Mouse (Mus musculus) spleen, postnatal 4 days (tissue): ENCODE data around the gene Hmx3.

Source experiments
- DNase-seq, 2 experiments: peaks; one replicate each; pipeline ENCODE4 v3.0.0; 2022; ENCODE audit warnings: low spot score in 2 of 2

The Hmx3 gene

DNA sequence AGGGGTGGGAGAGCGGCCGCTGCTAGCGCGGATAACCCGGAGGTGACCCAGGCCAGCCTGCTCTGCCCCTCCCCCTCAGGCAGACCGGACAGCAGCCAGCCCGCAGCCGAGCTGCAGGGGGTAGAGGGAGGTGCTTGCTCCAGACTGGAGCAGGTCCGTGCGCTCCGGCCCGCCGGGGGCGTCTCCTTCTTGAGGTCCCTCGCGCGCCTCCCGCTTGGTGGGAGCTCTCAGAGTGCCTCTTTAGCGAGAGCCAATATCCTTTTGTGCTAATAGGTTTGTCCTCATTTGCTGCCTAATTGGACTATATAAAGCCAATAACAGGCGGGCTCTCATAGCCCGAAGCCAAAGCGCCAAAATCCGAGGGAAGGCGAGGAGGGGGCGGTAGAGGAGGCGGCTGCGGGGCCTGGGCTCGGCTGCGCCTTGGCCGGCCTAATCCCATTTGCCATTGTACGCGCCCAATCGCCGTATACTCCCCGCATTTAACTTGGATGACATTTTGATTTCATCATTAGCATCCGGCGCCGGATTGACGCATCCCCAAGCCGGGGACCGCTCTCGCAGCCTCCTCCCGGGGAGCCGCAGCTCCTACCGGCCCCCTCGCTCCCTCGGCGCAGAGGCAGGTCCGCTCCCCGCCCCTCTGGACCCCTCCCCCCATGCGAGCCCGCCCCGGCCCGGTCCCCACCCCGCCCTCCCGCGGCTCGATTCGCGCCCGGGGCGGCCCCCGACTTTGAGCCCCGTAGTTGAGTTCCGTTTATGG is at the start of gene Hmx3:
Gene Hmx3 (plus strand): TSS at position 753 of the 757 bp plus-strand sequence.
- DNase-seq: no peak

DNA sequence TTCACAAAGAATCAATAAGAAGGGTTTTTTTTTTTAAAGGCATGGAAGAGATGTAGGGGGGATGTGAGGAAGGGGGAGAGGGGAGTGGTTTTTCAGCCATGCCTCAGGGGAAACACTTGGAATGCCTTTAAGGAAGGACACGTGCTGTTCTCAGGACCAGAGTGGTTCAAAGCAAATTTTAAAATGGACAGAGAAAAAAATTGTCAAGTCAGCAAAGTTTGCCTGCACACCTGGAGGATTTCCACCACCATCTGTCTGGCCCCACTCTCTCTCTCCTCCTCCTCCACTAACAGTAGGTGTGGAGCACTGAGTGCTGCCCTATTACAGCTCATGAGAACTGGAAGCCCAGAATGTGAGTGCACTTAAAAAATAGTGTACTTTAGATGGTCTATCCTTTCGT is 38.9 kb upstream of the Hmx3 start:
- DNase-seq: no peak

DNA sequence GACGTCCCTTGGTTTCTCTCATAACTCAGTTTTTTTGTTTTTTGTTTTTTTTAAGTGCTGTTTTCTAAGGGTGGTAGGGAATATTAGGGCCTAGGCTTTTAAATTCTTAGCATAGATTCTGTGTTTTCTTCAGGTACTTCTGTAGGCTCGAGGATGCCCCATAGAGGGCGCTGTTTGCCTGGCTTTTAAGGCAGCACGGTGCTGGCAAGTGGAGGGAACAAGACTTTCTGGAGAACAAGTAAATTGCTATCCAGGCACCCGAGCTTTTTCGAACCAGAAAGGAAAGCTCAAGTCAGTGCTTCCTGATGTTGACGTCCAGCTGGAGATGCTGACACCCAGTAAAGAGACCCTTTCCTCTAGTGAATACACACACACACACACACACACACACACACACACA is 2.7 kb upstream of the Hmx3 start:
- peak; percentile 71 to 88 for DNase-seq

DNA sequence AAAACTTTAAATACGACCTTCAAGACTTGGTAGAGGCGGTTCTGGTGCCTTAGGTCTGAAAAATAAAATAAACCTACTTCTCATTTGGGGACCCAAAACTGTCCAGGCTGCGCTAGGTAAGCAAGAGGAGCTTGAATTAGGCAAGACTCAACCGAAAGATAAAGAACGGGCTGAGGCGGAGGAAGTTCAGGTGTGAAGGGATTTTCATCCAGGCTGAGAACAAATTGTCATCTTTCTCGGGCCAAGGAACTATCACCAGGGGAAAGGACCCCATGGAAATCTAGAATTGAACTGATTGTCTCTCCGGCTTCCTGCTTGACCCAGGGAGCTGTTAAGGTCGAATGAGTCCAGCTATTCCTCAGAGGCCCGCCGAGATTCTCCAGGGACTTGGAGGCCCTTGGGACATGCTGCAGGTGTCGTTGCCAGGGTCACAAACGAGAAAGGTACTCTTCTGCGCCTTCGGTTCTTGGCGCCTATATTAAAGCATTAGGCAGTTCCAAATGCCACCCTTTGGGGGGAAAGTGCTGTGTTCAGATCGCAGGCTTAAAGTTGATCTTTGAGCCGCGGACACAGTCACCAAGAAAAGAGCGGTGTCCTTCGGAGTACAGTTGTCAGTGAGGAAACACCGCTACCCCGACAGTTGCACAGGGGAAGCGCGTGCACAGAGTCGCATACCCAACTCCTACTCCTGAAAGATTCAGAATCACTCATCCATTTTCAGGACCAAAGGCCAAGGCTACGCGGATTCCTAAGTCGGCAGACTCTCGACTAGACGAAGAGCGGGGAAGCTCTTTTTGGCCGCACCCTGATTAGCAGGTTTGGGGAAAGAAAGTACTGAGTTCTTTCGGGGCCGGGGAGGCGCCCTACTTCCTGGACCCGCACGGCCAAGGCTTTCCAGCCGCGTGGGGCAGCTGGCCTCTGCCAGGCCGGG is 1.2 kb upstream of the Hmx3 start:
- peak in 1 of 2 experiments; percentile 46 for DNase-seq

DNA sequence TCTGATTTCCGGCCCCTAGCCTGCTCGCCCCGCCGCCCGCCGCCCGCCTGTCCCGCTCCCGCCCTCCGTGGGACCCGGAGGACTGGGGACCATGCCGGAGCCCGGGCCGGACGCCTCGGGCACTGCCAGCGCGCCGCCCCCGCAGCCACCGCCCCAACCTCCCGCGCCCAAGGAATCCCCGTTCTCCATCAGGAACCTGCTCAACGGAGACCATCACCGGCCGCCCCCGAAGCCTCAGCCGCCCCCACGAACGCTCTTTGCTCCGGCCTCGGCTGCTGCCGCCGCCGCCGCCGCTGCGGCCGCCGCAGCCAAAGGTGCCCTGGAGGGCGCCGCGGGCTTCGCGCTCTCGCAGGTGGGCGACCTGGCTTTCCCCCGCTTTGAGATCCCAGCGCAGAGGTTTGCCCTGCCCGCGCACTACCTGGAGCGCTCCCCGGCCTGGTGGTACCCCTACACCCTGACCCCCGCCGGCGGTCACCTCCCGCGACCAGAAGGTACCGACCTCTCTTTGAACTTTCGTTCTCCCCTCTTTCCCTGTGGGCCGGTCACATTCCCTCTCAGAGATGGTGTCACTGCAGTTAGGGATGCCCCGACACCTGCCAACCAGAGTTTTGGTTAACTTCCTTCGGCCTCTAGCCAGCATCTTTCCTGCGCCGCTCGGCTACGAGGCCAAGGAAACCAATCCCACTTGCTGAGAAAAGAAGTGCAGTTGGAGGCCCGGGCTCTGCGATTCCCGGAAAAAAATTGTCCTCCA is 380 bp downstream of the Hmx3 start:
- no peak for DNase-seq

DNA sequence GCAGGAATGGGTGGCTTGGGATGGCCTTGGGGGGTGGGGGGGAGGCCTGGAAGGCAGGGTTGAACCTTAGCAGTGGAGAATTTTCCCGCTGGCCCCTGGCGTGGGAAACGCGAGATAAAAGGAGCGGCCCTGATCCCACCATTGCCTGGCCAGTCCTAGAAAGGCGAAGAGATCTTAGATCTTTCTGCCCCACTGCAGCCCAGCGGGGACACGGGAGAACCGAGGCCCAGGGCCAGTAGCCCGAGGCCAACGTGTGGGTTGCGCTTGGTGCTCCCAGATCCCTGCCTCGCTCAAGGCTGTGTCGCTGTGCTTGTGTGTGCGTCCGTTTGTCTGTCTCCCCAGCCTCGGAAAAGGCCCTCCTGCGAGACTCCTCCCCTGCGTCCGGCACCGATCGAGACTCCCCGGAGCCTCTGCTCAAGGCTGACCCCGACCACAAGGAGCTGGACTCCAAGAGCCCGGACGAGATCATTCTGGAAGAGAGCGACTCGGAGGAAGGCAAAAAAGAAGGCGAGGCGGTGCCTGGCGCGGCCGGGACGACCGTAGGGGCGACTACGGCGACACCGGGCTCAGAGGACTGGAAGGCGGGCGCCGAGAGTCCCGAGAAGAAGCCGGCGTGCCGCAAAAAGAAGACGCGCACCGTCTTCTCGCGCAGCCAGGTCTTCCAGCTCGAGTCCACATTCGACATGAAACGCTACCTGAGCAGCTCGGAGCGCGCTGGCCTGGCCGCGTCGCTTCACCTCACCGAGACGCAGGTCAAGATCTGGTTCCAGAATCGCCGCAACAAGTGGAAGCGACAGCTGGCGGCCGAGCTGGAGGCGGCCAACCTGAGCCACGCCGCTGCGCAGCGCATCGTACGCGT is 1.2 kb downstream of the Hmx3 start:
- no peak for DNase-seq

DNA sequence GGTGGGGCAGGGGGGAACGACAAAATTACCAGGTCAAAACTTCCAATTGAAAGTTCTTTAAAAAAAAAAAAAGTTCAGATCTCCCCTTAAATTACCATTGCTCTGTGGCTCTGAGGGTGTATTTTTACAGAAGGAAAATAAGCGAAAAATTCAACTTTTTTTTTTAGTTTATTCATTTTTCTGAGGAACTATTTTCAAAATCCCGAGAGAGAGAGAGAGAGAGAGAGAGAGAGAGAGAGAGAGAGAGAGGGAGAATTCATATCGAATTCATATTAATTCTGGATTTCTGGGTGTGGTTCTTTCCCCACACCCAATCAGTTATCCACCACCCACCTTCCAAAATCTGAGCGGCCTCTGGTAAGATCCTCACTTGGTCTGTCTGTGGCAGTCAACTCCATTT is 2.2 kb downstream of the Hmx3 start:
- no peak for DNase-seq

DNA sequence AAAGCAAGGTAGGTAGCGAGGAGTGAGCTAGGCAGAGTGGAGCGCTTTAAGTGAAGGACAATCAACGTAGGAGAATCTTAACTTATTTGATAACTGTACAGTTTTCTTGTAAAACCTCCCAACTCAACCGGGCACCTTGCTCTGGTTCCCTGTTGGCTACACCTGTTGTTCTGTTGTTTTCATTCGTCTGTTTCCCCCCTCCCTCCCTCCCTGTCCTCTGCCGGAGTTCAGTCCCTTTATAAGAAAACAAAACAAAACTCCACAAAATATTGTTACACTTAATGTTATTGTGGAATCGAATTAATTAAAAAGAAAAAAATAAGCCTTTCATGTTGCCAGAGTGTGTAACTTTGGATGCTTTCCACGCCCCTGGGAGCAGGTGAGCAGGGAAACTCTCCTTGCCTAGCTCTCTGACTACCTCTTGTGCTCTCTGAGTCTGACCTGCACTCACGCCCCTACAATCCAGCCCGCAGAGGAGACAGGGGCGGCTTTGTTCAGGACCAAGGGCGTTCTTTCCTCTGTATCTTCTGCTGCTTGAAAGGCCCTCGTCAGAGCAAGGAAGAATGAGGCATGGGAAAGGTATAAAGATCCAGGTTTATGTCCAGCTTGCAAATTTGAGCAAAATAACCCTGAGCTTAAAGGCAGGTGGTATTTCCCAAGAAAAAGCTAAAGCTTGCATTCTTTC is 3.2 kb downstream of the Hmx3 start:
- no peak for DNase-seq

DNA sequence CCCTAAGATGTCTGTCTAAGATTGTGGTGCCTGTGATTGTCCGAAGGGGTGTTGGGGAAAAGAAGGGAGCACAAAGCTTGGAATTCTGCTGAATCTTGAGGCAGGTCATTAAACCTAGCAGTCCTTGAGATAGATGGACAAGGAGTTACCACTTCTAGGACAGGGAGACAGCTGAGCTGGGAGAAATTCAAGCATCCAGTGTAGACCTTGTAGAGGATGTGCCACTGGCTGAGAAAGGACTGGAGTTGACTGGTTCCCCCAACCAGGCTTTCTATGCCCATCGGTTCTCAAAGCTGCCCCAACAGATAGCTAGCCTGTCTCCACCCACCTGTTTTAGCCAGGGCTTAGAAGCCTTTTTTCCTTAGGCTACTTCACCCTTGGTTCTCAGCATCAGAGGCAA is 3.8 kb downstream of the Hmx3 start:
- DNase-seq: no peak

DNA sequence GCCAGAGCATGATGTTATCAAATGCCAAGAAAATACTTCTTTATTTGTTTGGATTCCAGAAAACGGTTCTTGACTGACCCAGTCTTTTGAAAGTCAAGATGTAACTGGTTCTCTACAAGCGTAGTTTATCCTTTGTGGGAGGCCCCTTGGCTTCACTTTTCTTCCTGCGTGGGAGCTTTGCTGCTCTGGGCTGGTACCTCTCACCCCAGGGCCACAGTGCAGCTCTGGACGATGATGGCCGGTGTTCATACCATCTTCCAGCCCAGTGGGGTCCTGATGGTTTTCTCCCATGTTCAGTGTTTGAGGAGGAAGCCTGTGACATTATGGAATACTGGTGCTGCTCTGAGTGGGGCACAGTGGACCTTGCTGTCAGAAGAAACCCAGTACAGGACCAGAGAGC is 4.8 kb downstream of the Hmx3 start:
- no peak for DNase-seq

DNA sequence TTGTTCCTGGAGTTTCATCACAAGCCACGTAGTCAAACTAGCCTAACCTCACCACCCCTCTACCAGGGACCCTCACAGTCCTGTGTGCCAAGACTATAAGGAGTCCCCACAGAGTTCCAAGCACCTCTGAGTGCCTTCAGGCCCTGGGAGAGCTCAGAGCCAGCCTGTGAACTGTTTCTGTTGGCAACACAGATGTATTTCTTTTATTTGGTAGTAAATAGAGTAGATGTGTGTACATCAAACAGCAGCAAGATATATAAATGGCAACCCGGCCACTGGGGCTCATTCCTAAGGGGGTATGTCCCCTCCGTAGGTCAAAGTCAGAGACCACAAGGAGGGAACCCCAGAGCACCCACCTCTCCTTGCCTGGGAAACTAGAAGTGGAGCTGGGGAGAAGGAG is 5.8 kb downstream of the Hmx3 start, which contains the start of gene Hmx2:
Gene Hmx2 (plus strand): TSS at position 301 of the 400 bp plus-strand sequence.
- DNase-seq: no peak

DNA sequence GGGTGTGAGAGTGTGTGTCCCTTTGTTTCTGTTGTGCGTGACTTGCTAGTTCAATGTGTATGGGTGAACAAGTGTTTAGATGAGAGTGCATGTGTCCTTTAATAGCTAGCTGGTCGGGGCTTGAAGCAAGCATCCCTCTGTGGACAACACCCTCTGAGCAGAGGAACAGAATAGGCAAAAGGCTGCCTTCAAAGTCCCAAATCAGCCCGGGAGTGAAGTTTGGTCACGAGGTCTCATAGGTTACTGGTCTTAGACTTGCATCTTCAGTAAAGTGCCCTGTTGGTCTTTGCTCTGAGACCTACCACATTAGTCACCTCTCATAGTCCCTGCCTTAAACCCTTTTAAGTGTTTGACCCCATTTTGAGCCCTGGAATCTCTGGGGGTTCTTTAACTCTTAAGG is 8.8 kb downstream of the Hmx3 start:
- peak in 1 of 2 experiments; percentile 40 for DNase-seq

DNA sequence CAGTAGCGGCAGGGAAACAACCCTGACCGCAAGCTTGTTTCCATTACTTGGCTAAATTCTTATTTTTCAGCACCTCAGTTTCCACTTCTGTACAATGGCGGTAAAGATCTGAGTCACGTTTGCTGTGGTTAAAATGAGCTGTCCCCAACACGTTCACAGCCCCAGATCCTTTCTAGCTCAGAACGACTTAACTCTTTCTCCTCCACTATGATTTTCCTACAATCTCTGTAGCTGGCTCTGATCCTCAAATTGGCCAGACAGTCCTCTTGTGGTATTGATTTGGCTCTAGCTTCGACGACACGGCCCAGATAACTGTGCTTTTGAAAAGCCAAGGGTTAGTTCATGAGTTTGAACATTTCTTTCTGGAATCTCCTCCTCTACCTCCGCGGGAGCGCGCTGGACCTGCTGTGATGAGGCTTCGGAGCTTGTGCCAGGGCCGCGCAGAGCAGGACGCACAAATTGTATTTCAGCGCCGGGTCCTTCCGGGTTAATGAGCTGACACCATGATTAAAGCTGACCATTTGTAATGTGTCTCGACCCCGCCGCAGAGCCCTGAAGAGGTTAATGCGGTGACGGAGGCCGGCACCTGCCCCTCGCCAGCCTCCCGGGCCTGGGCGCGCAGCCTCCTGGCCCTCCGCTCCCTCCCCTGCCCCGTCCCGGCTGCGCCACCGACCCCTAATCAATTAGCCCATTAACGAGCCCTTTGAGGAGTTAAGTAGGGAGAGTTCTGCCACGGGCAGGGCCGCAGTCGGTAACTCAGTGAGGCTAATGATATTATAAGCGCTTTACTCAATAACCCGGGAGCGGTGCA is 9.5 kb downstream of the Hmx3 start:
- peak in 1 of 2 experiments; percentile 55 for DNase-seq

DNA sequence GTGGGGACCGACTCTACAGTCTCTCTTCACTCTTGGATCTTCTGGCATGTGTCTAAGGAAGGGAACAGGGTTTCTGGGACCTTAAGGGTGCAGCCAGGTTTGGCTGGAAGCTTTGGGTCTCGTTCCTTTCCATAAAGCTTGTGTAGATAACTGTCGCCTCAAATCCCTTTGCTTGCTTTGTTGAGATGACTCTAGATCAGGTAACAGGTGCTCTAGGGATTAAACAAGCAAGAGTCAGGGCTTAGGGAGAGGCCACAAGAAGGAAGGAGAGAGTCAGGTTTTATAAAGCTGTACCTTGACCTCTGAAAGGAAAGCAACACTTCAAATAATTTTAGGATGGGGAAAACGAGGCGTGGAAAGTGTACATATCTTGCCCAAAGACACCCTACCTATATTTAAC is 10.1 kb downstream of the Hmx3 start:
- no peak for DNase-seq

DNA sequence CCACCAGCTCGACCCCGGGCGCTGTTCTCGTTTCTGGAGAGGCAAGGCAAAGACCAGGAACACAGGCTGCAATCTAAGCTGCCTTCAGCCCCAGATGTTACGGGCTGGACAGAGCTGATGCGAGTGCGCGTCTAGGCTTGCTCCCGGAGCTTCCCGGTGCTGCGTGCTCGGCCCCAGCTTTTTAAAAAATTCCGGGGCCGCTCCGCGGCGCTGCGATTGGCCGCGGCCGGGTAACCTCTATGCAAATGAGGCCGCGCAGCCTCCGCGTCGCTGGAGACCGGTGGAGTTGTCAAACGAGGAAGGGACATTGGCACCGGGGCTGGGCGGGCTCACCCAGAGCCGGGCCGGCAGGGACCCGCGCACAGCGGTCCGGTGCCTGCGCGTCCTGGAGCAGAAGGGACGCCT is 11.1 kb downstream of the Hmx3 start:
- peak; percentile 31 to 70 for DNase-seq

DNA sequence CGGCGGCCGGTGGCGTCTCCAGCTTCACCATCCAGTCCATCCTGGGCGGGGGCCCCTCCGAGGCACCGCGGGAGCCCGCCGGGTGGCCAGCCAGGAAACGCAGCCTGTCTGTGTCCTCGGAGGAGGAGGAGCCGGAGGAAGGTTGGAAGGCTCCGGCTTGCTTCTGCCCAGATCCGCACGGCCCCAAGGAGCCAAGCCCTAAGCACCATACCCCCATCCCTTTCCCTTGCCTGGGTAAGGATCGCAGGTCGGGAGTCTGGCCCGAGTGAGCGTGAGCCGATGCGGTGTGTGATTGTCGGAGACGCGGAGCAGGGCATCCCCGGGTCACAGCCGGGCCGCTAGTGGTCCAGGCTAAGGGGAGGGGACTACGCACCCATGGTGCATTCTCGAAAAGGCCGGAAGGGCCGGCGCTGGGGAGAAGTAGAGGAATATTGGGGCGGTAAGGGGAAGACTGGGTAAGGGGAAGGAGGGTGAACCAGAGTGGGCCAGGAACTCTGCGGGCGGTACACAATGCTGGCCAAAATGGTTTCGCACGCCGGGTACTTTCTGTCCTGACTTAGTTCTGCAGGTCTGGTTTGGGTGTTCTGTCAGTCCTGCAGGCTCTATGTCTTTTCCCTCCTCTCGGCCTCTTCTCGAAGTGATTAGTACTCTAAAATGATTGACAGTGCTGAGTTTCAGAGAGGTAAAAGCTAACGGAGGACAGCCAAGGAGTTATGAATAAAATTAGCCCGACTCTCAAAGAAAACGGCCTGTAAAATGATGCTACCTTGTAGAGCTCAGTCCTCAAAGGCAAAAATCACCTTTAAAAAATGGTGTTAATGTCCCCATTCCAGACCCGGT is 11.9 kb downstream of the Hmx3 start:
- DNase-seq: peak in 1 of 2 experiments; percentile 69

DNA sequence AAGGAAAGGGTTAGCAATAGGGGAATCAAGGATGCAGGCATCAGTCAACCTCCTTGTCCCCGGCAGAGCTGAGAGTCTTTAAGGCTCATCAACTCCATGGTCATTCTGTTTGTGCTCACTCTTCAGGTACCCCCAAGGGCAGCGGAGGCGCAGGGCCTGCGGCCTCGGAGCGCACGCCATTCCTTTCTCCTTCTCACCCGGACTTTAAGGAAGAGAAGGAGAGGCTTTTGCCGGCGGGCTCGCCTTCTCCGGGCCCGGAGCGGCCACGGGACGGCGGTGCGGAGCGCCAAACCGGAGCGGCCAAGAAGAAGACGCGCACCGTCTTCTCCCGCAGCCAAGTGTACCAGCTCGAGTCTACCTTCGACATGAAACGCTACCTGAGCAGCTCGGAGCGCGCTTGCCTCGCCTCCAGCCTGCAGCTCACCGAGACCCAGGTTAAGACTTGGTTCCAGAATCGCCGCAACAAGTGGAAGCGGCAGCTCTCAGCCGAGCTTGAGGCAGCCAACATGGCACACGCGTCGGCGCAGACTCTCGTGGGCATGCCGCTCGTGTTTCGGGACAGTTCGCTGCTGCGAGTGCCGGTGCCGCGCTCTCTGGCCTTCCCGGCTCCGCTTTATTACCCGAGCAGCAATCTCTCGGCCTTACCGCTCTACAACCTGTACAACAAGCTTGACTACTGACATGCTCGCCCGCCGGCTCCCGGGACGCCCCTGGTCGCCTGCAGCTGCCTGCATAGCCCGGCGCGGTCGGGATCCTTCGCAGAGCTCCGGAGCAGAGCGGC is 12.8 kb downstream of the Hmx3 start:
- peak in 1 of 2 experiments; percentile 67 for DNase-seq

DNA sequence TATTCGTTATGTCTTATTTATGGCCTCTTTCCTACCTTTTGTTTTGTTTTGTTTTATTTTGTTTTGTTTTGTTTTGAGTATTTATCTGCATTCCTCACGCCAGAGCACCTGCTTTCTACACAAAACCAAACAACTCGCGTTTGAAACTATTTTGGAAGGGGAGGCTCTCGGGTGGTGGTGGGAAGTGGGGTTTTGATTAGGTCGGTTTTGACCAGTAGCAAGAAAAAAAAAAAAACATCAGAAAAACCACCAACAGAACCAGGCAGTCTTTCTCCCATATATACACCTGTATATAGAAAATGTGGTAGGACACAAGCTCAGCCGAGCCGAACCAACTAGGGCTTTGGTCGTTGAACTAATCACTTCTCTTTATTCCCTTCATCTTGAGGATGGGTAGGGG is 13.4 kb downstream of the Hmx3 start:
- no peak for DNase-seq
